Mouse (Mus musculus) myocyte (in vitro differentiated cells): ENCODE data around the gene Kmt5b.

Experiments
- E2F4 ChIP-seq: IDR thresholded peaks from one replicate; pipeline ENCODE4 v1.6.1; 2011; ENCODE audit warnings: mild to moderate bottlenecking, control low read depth, moderate library complexity; ENCODE audit not compliant: insufficient read depth
- MAX ChIP-seq: IDR thresholded peaks from one replicate; pipeline ENCODE4 v1.6.1; 2011; ENCODE audit warnings: low read depth, mild to moderate bottlenecking, control low read depth
- MYOG ChIP-seq, 3 experiments: IDR thresholded peaks; one replicate each; pipeline ENCODE4 v1.6.1; 2011; ENCODE audit warnings: control low read depth in 2 of 3, low read depth in 2 of 3, mild to moderate bottlenecking in 2 of 3; ENCODE audit not compliant: insufficient read length in 2 of 3, control insufficient read depth in 1 of 3, insufficient read depth in 1 of 3
- POLR2A ChIP-seq: IDR thresholded peaks from one replicate; pipeline ENCODE4 v1.6.1; 2011; ENCODE audit warnings: low read depth, mild to moderate bottlenecking, control low read depth, moderate library complexity; ENCODE audit not compliant: insufficient read length
- POLR2AphosphoS2 ChIP-seq: IDR thresholded peaks from one replicate; pipeline ENCODE4 v1.6.1; 2011; ENCODE audit warnings: low read depth, control low read depth; ENCODE audit not compliant: insufficient read length
- USF1 ChIP-seq: IDR thresholded peaks from one replicate; pipeline ENCODE4 v1.6.1; 2011; ENCODE audit warnings: low read depth, mild to moderate bottlenecking, control low read depth, moderate library complexity

GRCm38 (mm10) chr19:3723904-3724303, 43.3 kb upstream of the Kmt5b start:
- TF ChIP-seq POLR2A, result no peak
- no peak for TF ChIP-seq MAX
- TF ChIP-seq USF1, result no peak
- no peak for TF ChIP-seq E2F4
- no peak for TF ChIP-seq POLR2AphosphoS2
- no peak for TF ChIP-seq MYOG (IDR thresholded peaks at IDR 0.05; ENCODE audit: control insufficient read depth in 1 of 3, insufficient read depth in 1 of 3, insufficient read length in 2 of 3, low read depth in 2 of 3)
